Comparison of ENCODE assay signal across 13 mouse cellular contexts in genomic region chr16:35232153-35232750, GRCm38 (mm10).
A peak's percentile ranks its signal among the peaks of the same experiment; 100 is the strongest.
DNase-seq lines count a peak whose midpoint lies in the region; ATAC-seq and TF ChIP-seq lines count a peak whose summit lies in the region.
"Had no signal": no experiment of that assay in that cellular context is flagged by ENCODE, and none has a peak within 500 bp of the region (broad histone marks: within the 10 kb centered on the region; RNA-seq: fewer than 3 reads in every experiment).

No protein-coding gene starts in this region.

- intact Hi-C loops in gastrocnemius, postnatal 14 days (cut with DNase I; ENCODE audit: low total_unique reads), result no loop called here

- peaks cover 50% of the 10 kb centered on the region for H3K4me1 ChIP-seq in heart, embryonic 11.5 days (ENCODE audit: control insufficient read depth, insufficient read depth, low read length)
- H3K4me1 ChIP-seq in lung, embryonic 14.5 days (ENCODE audit: insufficient read depth), result peaks cover 4% of the 10 kb centered on the region; the same call in 1 of the 2 replicates
- H3K4me1 ChIP-seq in embryonic facial prominence, embryonic 12.5 days, result peaks cover 8% of the 10 kb centered on the region; the same call in 1 of the 2 replicates

- no peak for ATAC-seq in heart, embryonic 11.5 days (replicated peaks; ENCODE audit: insufficient number of reproducible peaks, low FRiP score, low TSS enrichment)
- no peak for ATAC-seq in lung, embryonic 14.5 days (ENCODE audit: insufficient read depth)
- ATAC-seq in embryonic facial prominence, embryonic 12.5 days (ENCODE audit: insufficient number of reproducible peaks, insufficient read depth, low FRiP score, low TSS enrichment), result no peak
- ATAC-seq: CD4-positive, CD25-positive, alpha-beta regulatory T cell, adult 4 months had no signal

- H3K27me3 ChIP-seq in heart, embryonic 11.5 days (ENCODE audit: control insufficient read depth, insufficient read depth, low read length), result 0 out of 2 replicates have a peak, but pooled peaks cover 4% of the 10 kb centered on the region
- no peaks in the 10 kb centered on the region for H3K27me3 ChIP-seq in lung, embryonic 14.5 days (ENCODE audit: insufficient read depth, low read length)
- H3K27me3 ChIP-seq in embryonic facial prominence, embryonic 12.5 days, result no peaks in the 10 kb centered on the region
- H3K27me3 ChIP-seq: hindbrain, embryonic 15.5 days had no signal

- peak overlapping the region; percentile 22 for H3K4me2 ChIP-seq in heart, embryonic 11.5 days
- no peak overlapping the region for H3K4me2 ChIP-seq in lung, embryonic 14.5 days
- no peak overlapping the region for H3K4me2 ChIP-seq in embryonic facial prominence, embryonic 12.5 days (replicated peaks)
- H3K4me2 ChIP-seq: hindbrain, embryonic 15.5 days had no signal

- 0 out of 2 replicates have a peak overlapping the region, but pooled peaks have one; percentile 16 for H3K9ac ChIP-seq in heart, embryonic 11.5 days (ENCODE audit: low read depth, low read length)
- H3K9ac ChIP-seq in lung, embryonic 14.5 days, result 0 out of 2 replicates have a peak overlapping the region, but pooled peaks have one; percentile 18
- H3K9ac ChIP-seq in embryonic facial prominence, embryonic 12.5 days, result no peak overlapping the region
- H3K9ac ChIP-seq: hindbrain, embryonic 15.5 days had no signal

- TF ChIP-seq CTCF in lung, embryonic 14.5 days (IDR thresholded peaks at IDR 0.05; ENCODE audit: low read depth), result no peak

- 20% methylated on average over 14 of the region's 14 CpGs for WGBS in heart, embryonic 11.5 days (ENCODE audit: insufficient replicate concordance)
- 34% methylated on average over 14 of the region's 14 CpGs for WGBS in lung, embryonic 14.5 days
- 25% methylated on average over 12 of the region's 14 CpGs for WGBS in embryonic facial prominence, embryonic 12.5 days

- no peaks in the 10 kb centered on the region for H3K9me3 ChIP-seq in heart, embryonic 11.5 days (replicated peaks; ENCODE audit: control insufficient read depth, low read length)
- no peaks in the 10 kb centered on the region for H3K9me3 ChIP-seq in lung, embryonic 14.5 days (ENCODE audit: low read depth, low read length)
- no peaks in the 10 kb centered on the region for H3K9me3 ChIP-seq in embryonic facial prominence, embryonic 12.5 days
- H3K9me3 ChIP-seq: hindbrain, embryonic 15.5 days had no signal

- peak overlapping the region; percentile 55 for H3K27ac ChIP-seq in heart, embryonic 11.5 days (ENCODE audit: low read depth, low read length)
- 0 out of 2 replicates have a peak overlapping the region, but pooled peaks have one; percentile 21 for H3K27ac ChIP-seq in lung, embryonic 14.5 days (ENCODE audit: low read depth)
- peak overlapping the region; percentile 54; the same call in 1 of the 2 replicates for H3K27ac ChIP-seq in embryonic facial prominence, embryonic 12.5 days
- H3K27ac ChIP-seq: hindbrain, embryonic 15.5 days had no signal

- no peak overlapping the region for H3K4me3 ChIP-seq in heart, embryonic 11.5 days (ENCODE audit: low read depth, low read length)
- H3K4me3 ChIP-seq in lung, embryonic 14.5 days (ENCODE audit: low read depth, low read length), result no peak overlapping the region
- H3K4me3 ChIP-seq in embryonic facial prominence, embryonic 12.5 days, result no peak overlapping the region
- H3K4me3 ChIP-seq: hindbrain, embryonic 15.5 days had no signal

- H3K36me3 ChIP-seq in heart, embryonic 11.5 days (ENCODE audit: control insufficient read depth, insufficient read depth, low read length), result no peaks in the 10 kb centered on the region
- H3K36me3 ChIP-seq in lung, embryonic 14.5 days (ENCODE audit: insufficient read depth), result no peaks in the 10 kb centered on the region
- no peaks in the 10 kb centered on the region for H3K36me3 ChIP-seq in embryonic facial prominence, embryonic 12.5 days
- H3K36me3 ChIP-seq: hindbrain, embryonic 15.5 days had no signal

- DNase-seq in heart, adult 18-20 months, result no peak
- DNase-seq in lung, embryonic 14.5 days, result peak; percentile 29
- DNase-seq in lung, postnatal 36 days, result no peak
- DNase-seq in R1 (ENCODE audit: low read depth, low spot score), result peak; percentile 23
- DNase-seq in gastrocnemius, postnatal 14 days, result no peak
- no peak for DNase-seq in cerebellum, adult 11 months
- DNase-seq: adrenal gland, postnatal 36 days; left cerebral cortex, postnatal 4 days; lung, adult 2 months had no signal

Comparison
In these comparisons a context has a peak if more than half of its experiments do, and no peak if none do; other contexts are left out.
1. DNase-seq: peak in lung, embryonic 14.5 days (single experiment) and R1 (single experiment); none in heart, adult 18-20 months (0 of 2), lung, postnatal 36 days (single experiment), gastrocnemius, postnatal 14 days (single experiment) and cerebellum, adult 11 months (single experiment).
2. Peak in every context shown above with its lines, with median percentiles within 50 percentile points of each other: H3K27ac ChIP-seq.